ENCODE assay signal across 9 mouse cellular contexts in the genomic region with DNA sequence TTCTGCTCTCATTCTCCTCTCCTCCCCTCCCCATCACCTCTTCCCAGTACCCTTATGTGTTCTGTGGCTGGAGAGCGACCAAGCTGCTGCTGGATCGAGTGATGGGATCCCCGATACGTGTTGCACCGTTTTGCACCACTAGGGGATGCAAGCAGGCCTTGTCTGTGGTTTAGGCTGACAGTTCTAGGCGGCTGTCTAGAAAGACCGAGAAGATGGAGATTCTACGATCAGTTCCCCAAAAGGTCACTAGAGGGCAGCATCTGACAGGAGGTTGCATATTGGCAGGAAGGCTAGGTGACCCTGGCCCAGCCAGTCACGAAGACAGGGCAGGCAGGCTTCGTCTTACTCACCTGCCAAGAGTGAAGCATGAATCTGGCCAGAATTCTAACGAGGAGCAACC. TPM values are rescaled to one million over a fixed set of nuclear protein-coding genes. Genes with fewer than 3 reads are reported as not detected.
DNase-seq lines count a peak whose midpoint lies in the region; ATAC-seq lines count a peak whose summit lies in the region.
"Had no signal": no experiment of that assay in that cellular context is flagged by ENCODE, and none has a peak within 500 bp of the region (broad histone marks: within the 10 kb centered on the region; RNA-seq: fewer than 3 reads in every experiment).

No protein-coding gene starts in this region.

- no peak overlapping the region for H3K4me2 ChIP-seq in heart, embryonic 14.5 days (ENCODE audit: low read length)
- H3K4me2 ChIP-seq in liver, embryonic 13.5 days = peak overlapping the region; percentile 86
- H3K4me2 ChIP-seq in stomach, embryonic 16.5 days (ENCODE audit: low read depth, low read length) = no peak overlapping the region
- H3K4me2 ChIP-seq: embryonic facial prominence, embryonic 12.5 days had no signal

- H3K9ac ChIP-seq in heart, embryonic 14.5 days (ENCODE audit: low read length) = no peak overlapping the region
- H3K9ac ChIP-seq in liver, embryonic 13.5 days = peak overlapping the region; percentile 42; the same call in 1 of the 2 replicates
- 0 out of 2 replicates have a peak overlapping the region, but pooled peaks have one; percentile 23 for H3K9ac ChIP-seq in stomach, embryonic 16.5 days (ENCODE audit: low read length)
- H3K9ac ChIP-seq: embryonic facial prominence, embryonic 12.5 days had no signal

- H3K27ac ChIP-seq in heart, embryonic 14.5 days (replicated peaks in 1 of 2; ENCODE audit: control insufficient read depth in 1 of 2, insufficient read depth in 1 of 2, low read depth in 2 of 2, low read length in 2 of 2) = no peak overlapping the region
- peak overlapping the region; percentile 82 for H3K27ac ChIP-seq in liver, embryonic 13.5 days
- H3K27ac ChIP-seq in stomach, embryonic 16.5 days (ENCODE audit: low read length) = no peak overlapping the region
- H3K27ac ChIP-seq: embryonic facial prominence, embryonic 12.5 days had no signal

- DNase-seq in CD4-positive helper T cell, adult 2 months (ENCODE audit: low read depth, low spot score) = peak; percentile 97
- DNase-seq in brain, embryonic 18.5 days (ENCODE audit: low read depth, low spot score) = peak; percentile 78
- DNase-seq in fibroblast of lung, adult 2 months (ENCODE audit: low read depth) = peak; percentile 97
- DNase-seq in kidney, postnatal 14 days = peak; percentile 97
- peak; percentile 93 for DNase-seq in liver, embryonic 13.5 days
- peak; percentile 95 for DNase-seq in neural tube, embryonic 10.5 days (ENCODE audit: extremely low spot score, low spot score)

- no peaks in the 10 kb centered on the region for H3K27me3 ChIP-seq in heart, embryonic 14.5 days (ENCODE audit: control insufficient read depth, insufficient read depth, low read length)
- H3K27me3 ChIP-seq in liver, embryonic 13.5 days = no peaks in the 10 kb centered on the region
- H3K27me3 ChIP-seq in stomach, embryonic 16.5 days (ENCODE audit: control insufficient read depth, insufficient read depth, low read length) = no peaks in the 10 kb centered on the region
- H3K27me3 ChIP-seq: embryonic facial prominence, embryonic 12.5 days had no signal

- H3K9me3 ChIP-seq in heart, embryonic 14.5 days (ENCODE audit: control insufficient read depth, low read length) = no peaks in the 10 kb centered on the region
- peaks cover 5% of the 10 kb centered on the region; the same call in 1 of the 2 replicates for H3K9me3 ChIP-seq in liver, embryonic 13.5 days (replicated peaks)
- no peaks in the 10 kb centered on the region for H3K9me3 ChIP-seq in stomach, embryonic 16.5 days (replicated peaks; ENCODE audit: control insufficient read depth, low read length)
- H3K9me3 ChIP-seq: embryonic facial prominence, embryonic 12.5 days had no signal

- H3K36me3 ChIP-seq in heart, embryonic 14.5 days (ENCODE audit: control insufficient read depth, insufficient read depth, low read length) = no peaks in the 10 kb centered on the region
- peaks cover 10% of the 10 kb centered on the region for H3K36me3 ChIP-seq in liver, embryonic 13.5 days
- no peaks in the 10 kb centered on the region for H3K36me3 ChIP-seq in stomach, embryonic 16.5 days (ENCODE audit: control insufficient read depth, insufficient read depth, low read length)
- H3K36me3 ChIP-seq: embryonic facial prominence, embryonic 12.5 days had no signal

- peaks cover 0 to 14% of the 10 kb centered on the region in 2 experiments; a peak in 3 of 4 replicates for H3K4me1 ChIP-seq in heart, embryonic 14.5 days (ENCODE audit: control insufficient read depth in 2 of 2, insufficient read depth in 2 of 2, low read length in 2 of 2)
- peaks cover 73% of the 10 kb centered on the region for H3K4me1 ChIP-seq in liver, embryonic 13.5 days (replicated peaks)
- H3K4me1 ChIP-seq in stomach, embryonic 16.5 days (ENCODE audit: control insufficient read depth, insufficient read depth, low read length) = peaks cover 22% of the 10 kb centered on the region

- no peak overlapping the region for H3K4me3 ChIP-seq in heart, embryonic 14.5 days (ENCODE audit: control insufficient read depth in 1 of 2, insufficient read depth in 1 of 2, low read depth in 1 of 2, low read length in 2 of 2)
- H3K4me3 ChIP-seq in liver, embryonic 13.5 days (replicated peaks) = 0 out of 2 replicates have a peak overlapping the region, but pooled peaks have one; percentile 56
- no peak overlapping the region for H3K4me3 ChIP-seq in stomach, embryonic 16.5 days (replicated peaks; ENCODE audit: low read length)
- H3K4me3 ChIP-seq: embryonic facial prominence, embryonic 12.5 days had no signal

- peak; percentile 38 for ATAC-seq in heart, embryonic 14.5 days (ENCODE audit: insufficient number of reproducible peaks, insufficient read depth, low FRiP score, low read depth)
- ATAC-seq in liver, embryonic 13.5 days (ENCODE audit: low read depth) = peak; percentile 41
- peak; percentile 63 for ATAC-seq in stomach, embryonic 16.5 days (ENCODE audit: insufficient read depth, low FRiP score)

- whole genome bisulfite sequencing in heart, embryonic 14.5 days = 4% methylated on average over 11 of the region's 11 CpGs
- 1% methylated on average over 11 of the region's 11 CpGs for WGBS in liver, embryonic 13.5 days (ENCODE audit: insufficient replicate concordance)
- 2% methylated on average over 11 of the region's 11 CpGs for WGBS in stomach, embryonic 16.5 days

RNA-seq across cellular contexts. Expression of a gene that starts 16.9 kb away (rescaled TPM):
- polyA plus RNA-seq in heart, embryonic 14.5 days (2014; fragmentation: Nextera tagmentation; extraction: Ambion mirVana) = 10.9 and 11.2 TPM in 2 replicates
- 8.3 and 8.7 TPM in 2 replicates for polyA plus RNA-seq in liver, embryonic 13.5 days (2015; fragmentation: Nextera tagmentation; extraction: Ambion mirVana)
- 23.4 and 25.6 TPM in 2 replicates for polyA plus RNA-seq in stomach, embryonic 16.5 days (2015; fragmentation: Nextera tagmentation; extraction: Ambion mirVana)

RNA-seq across cellular contexts. Expression of a gene that starts 17.3 kb away (rescaled TPM):
- 26.2 and 27.2 TPM in 2 replicates for polyA plus RNA-seq in heart, embryonic 14.5 days (2014; fragmentation: Nextera tagmentation; extraction: Ambion mirVana)
- polyA plus RNA-seq in liver, embryonic 13.5 days (2015; fragmentation: Nextera tagmentation; extraction: Ambion mirVana) = 14.6 and 15.2 TPM in 2 replicates
- polyA plus RNA-seq in stomach, embryonic 16.5 days (2015; fragmentation: Nextera tagmentation; extraction: Ambion mirVana) = 42.7 and 45.0 TPM in 2 replicates

RNA-seq across cellular contexts. Expression of a gene that starts 23.4 kb away (rescaled TPM):
- polyA plus RNA-seq in heart, embryonic 14.5 days (2014; fragmentation: Nextera tagmentation; extraction: Ambion mirVana) = 2.6 and 2.7 TPM in 2 replicates
- 5.2 and 5.7 TPM in 2 replicates for polyA plus RNA-seq in liver, embryonic 13.5 days (2015; fragmentation: Nextera tagmentation; extraction: Ambion mirVana)
- polyA plus RNA-seq in stomach, embryonic 16.5 days (2015; fragmentation: Nextera tagmentation; extraction: Ambion mirVana) = 2.7 TPM in 2 replicates

RNA-seq across cellular contexts. Expression of a gene that starts 27.4 kb away (rescaled TPM):
- polyA plus RNA-seq in heart, embryonic 14.5 days (2014; fragmentation: Nextera tagmentation; extraction: Ambion mirVana) = 57.0 and 58.3 TPM in 2 replicates
- 81.3 and 110 TPM in 2 replicates for polyA plus RNA-seq in liver, embryonic 13.5 days (2015; fragmentation: Nextera tagmentation; extraction: Ambion mirVana)
- polyA plus RNA-seq in stomach, embryonic 16.5 days (2015; fragmentation: Nextera tagmentation; extraction: Ambion mirVana) = 87.7 and 88.9 TPM in 2 replicates

RNA-seq across cellular contexts. Expression of a gene that starts 35.7 kb away (rescaled TPM):
- polyA plus RNA-seq in heart, embryonic 14.5 days (2014; fragmentation: Nextera tagmentation; extraction: Ambion mirVana) = 4.2 and 4.4 TPM in 2 replicates
- polyA plus RNA-seq in liver, embryonic 13.5 days (2015; fragmentation: Nextera tagmentation; extraction: Ambion mirVana) = 23.1 and 24.0 TPM in 2 replicates
- 16.9 and 17.5 TPM in 2 replicates for polyA plus RNA-seq in stomach, embryonic 16.5 days (2015; fragmentation: Nextera tagmentation; extraction: Ambion mirVana)
